Mouse (Mus musculus): ENCODE measurements around the gene Ptgis. TPM values are rescaled to one million over a fixed set of nuclear protein-coding genes. Genes with fewer than 3 reads are reported as not detected.

The Ptgis gene
- polyA plus RNA-seq, 1 experiment, result not detected

GRCm38 (mm10) chr2:167265021-167265420, 24.6 kb upstream of the Ptgis start:
- Histone ChIP-seq H3K9me3 (peaks cover 12% of the 10 kb centered on the region), H3K36me3 (replicated peaks; ENCODE audit: low read length) (no peaks in the 10 kb centered on the region), H3K27me3 (replicated peaks) (peaks cover 26% of the 10 kb centered on the region), H3K4me3 (replicated peaks) (no peak overlapping the region), H3K4me1 (0 out of 2 replicates have a peak, but pooled peaks cover 6% of the 10 kb centered on the region)
- TF ChIP-seq GATA1 (IDR thresholded peaks at IDR 0.05; ENCODE audit: borderline replicate concordance, low read length) (no peak), FLI1 (IDR thresholded peaks at IDR 0.05; ENCODE audit: low read length) (no peak)

GRCm38 (mm10) chr2:167263931-167264330, 23.5 kb upstream of the Ptgis start:
- Histone ChIP-seq H3K36me3 (replicated peaks; ENCODE audit: low read length) (no peaks in the 10 kb centered on the region), H3K9me3 (peaks cover 8% of the 10 kb centered on the region), H3K4me3 (replicated peaks) (no peak overlapping the region), H3K27me3 (replicated peaks) (peaks cover 26% of the 10 kb centered on the region), H3K4me1 (0 out of 2 replicates have a peak, but pooled peaks cover 6% of the 10 kb centered on the region)
- no peak for TF ChIP-seq FLI1 (IDR thresholded peaks at IDR 0.05; ENCODE audit: low read length)
- no peak for TF ChIP-seq GATA1 (IDR thresholded peaks at IDR 0.05; ENCODE audit: borderline replicate concordance, low read length)

DNA sequence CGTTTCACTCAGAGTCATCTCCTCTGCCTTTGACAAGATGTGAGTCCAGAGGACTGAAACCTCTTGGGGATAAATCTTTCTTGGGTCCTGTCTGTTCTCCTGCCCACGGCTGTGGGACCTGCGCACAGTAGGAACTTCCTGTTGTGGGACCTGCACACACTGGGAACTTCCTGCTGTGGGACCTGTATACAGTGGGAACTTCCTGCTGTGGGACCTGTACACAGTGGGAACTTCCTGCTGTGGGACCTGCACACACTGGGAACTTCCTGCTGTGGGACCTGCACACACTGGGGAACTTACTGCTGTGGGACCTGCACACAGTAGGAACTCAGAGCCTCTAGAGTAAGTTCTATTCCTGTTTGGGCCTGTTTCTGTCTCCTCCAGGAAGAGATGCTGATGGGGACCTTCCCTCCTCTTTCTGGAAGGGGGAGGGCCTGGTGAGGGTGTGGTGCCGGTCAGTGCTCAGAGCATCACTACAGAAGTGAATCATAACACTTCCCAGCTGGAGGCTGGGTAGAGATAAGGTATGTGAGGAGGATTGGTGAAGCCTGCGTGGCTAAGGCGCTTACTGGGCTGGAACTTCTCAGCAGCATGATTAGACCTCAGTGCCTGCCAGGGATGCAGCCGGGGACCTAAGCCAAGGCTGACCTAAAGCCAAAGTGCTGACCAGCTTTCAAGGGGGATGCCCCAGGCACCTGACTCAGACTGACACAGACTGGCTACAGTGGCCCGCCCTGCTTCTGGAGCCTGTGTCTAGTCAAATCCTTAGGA, 22.8 kb upstream of the Ptgis start:
- H3K9me3 ChIP-seq, result peaks cover 8% of the 10 kb centered on the region
- peaks cover 21% of the 10 kb centered on the region for H3K27me3 ChIP-seq (replicated peaks)
- H3K36me3 ChIP-seq (replicated peaks; ENCODE audit: low read length), result no peaks in the 10 kb centered on the region
- TF ChIP-seq GATA1 (IDR thresholded peaks at IDR 0.05; ENCODE audit: borderline replicate concordance, low read length), result no peak
- TF ChIP-seq FLI1 (IDR thresholded peaks at IDR 0.05; ENCODE audit: low read length), result no peak
- H3K4me3 ChIP-seq (replicated peaks), result no peak overlapping the region
- 0 out of 2 replicates have a peak, but pooled peaks cover 6% of the 10 kb centered on the region for H3K4me1 ChIP-seq

- TF ChIP-seq FLI1 (IDR thresholded peaks at IDR 0.05; ENCODE audit: low read length) (no peak), GATA1 (IDR thresholded peaks at IDR 0.05; ENCODE audit: borderline replicate concordance, low read length) (no peak)
- H3K9me3 ChIP-seq, result peaks cover 8% of the 10 kb centered on the region
- no peaks in the 10 kb centered on the region for H3K36me3 ChIP-seq (replicated peaks; ENCODE audit: low read length)
- peaks cover 19% of the 10 kb centered on the region for H3K27me3 ChIP-seq (replicated peaks)
- 0 out of 2 replicates have a peak, but pooled peaks cover 6% of the 10 kb centered on the region for H3K4me1 ChIP-seq
- no peak overlapping the region for H3K4me3 ChIP-seq (replicated peaks)
Measured at GRCm38 (mm10) chr2:167262433-167262832, 22.0 kb upstream of the Ptgis start.

GRCm38 (mm10) chr2:167261106-167261505, 20.7 kb upstream of the Ptgis start:
- peaks cover 19% of the 10 kb centered on the region for H3K27me3 ChIP-seq (replicated peaks)

DNA sequence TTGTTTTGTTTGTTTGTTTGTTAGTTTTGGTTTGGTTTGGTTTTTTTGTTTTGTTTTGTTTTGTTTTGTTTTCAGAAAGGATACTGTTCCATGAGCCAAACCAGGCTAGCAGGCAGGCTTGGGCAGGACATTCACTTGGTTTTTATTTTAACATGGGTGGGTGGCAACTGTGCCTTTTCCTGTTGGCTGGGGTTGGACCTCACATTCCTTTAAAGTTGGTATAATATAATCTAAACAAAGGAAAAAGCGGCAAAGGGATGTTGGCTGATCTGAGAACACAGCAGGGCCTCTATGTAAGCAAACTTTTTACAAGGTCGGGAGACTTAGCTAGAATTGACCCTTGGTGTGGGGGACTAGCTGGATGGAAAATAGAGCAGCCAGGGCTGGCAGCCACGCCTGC, 17.4 kb upstream of the Ptgis start:
- Histone ChIP-seq H3K27me3 (replicated peaks) (peaks cover 18% of the 10 kb centered on the region), H3K36me3 (replicated peaks; ENCODE audit: low read length) (no peaks in the 10 kb centered on the region), H3K4me3 (replicated peaks) (no peak overlapping the region), H3K9me3 (peaks cover 4% of the 10 kb centered on the region), H3K4me1 (peaks cover 13% of the 10 kb centered on the region)
- TF ChIP-seq FLI1 (IDR thresholded peaks at IDR 0.05; ENCODE audit: low read length), result no peak
- no peak for TF ChIP-seq GATA1 (IDR thresholded peaks at IDR 0.05; ENCODE audit: borderline replicate concordance, low read length)

More at GRCm38 (mm10) chr2:167261106-167261505, 20.7 kb upstream of the Ptgis start:
- H3K4me3 ChIP-seq (replicated peaks), result no peak overlapping the region
- TF ChIP-seq GATA1 (IDR thresholded peaks at IDR 0.05; ENCODE audit: borderline replicate concordance, low read length), result no peak
- TF ChIP-seq FLI1 (IDR thresholded peaks at IDR 0.05; ENCODE audit: low read length), result no peak
- H3K9me3 ChIP-seq, result peaks cover 8% of the 10 kb centered on the region
- peaks cover 11% of the 10 kb centered on the region; the same call in 1 of the 2 replicates for H3K4me1 ChIP-seq
- H3K36me3 ChIP-seq (replicated peaks; ENCODE audit: low read length), result no peaks in the 10 kb centered on the region

DNA sequence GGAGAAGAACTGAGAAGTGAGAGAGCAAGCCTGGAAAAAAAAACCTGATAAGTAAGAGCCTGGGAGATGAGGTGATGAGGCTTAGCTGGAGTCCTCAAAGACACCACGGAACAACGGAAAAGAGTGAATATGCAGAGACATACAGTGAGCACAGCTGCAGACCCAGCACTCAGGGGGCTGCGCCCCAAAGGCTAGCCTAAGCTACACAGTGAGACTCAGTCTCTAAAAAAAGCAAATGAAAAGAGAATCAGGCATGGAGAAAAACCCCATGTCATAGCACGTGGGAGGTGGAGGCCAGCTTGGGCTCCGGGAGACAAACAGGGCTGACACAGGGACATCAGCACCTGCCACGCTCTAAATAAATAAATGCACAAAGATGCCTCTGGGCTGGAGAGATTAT, 14.4 kb upstream of the Ptgis start:
- Histone ChIP-seq H3K9me3 (peaks cover 4% of the 10 kb centered on the region), H3K36me3 (replicated peaks; ENCODE audit: low read length) (no peaks in the 10 kb centered on the region), H3K4me3 (replicated peaks) (no peak overlapping the region), H3K4me1 (peaks cover 9% of the 10 kb centered on the region), H3K27me3 (replicated peaks) (peaks cover 34% of the 10 kb centered on the region)
- no peak for TF ChIP-seq GATA1 (IDR thresholded peaks at IDR 0.05; ENCODE audit: borderline replicate concordance, low read length)
- TF ChIP-seq FLI1 (IDR thresholded peaks at IDR 0.05; ENCODE audit: low read length), result no peak

DNA sequence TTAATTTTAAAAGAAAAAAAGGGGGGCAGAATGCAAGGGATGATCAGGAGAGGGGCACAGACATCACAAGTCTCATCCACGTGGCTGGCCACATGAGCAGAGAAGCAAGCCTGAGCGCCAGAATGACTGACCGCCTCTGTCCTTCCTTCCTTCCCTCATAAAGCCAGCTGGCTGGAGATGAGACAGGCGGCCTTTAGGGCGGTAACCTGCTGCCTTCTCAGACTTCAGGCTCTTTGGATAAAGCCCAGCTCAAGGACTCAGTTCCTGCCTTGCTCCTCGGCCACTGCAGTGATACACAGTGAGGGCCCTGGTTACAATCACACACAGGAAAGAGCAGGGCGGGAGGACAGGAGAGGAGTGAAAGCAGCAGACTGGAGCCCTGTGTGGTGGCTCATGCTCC, 13.8 kb upstream of the Ptgis start:
- Histone ChIP-seq H3K36me3 (replicated peaks; ENCODE audit: low read length) (no peaks in the 10 kb centered on the region), H3K9me3 (peaks cover 4% of the 10 kb centered on the region), H3K4me1 (peaks cover 9% of the 10 kb centered on the region), H3K27me3 (replicated peaks) (peaks cover 39% of the 10 kb centered on the region), H3K4me3 (replicated peaks) (no peak overlapping the region)
- TF ChIP-seq GATA1 (IDR thresholded peaks at IDR 0.05; ENCODE audit: borderline replicate concordance, low read length) (no peak), FLI1 (IDR thresholded peaks at IDR 0.05; ENCODE audit: low read length) (no peak)

- no peak overlapping the region for H3K4me3 ChIP-seq (replicated peaks)
- no peaks in the 10 kb centered on the region for H3K36me3 ChIP-seq (replicated peaks; ENCODE audit: low read length)
- TF ChIP-seq FLI1 (IDR thresholded peaks at IDR 0.05; ENCODE audit: low read length) (no peak), GATA1 (IDR thresholded peaks at IDR 0.05; ENCODE audit: borderline replicate concordance, low read length) (no peak)
- peaks cover 42% of the 10 kb centered on the region for H3K27me3 ChIP-seq (replicated peaks)
- peaks cover 4% of the 10 kb centered on the region for H3K9me3 ChIP-seq
- H3K4me1 ChIP-seq, result peaks cover 9% of the 10 kb centered on the region
Measured at GRCm38 (mm10) chr2:167253476-167253875, 13.1 kb upstream of the Ptgis start.

DNA sequence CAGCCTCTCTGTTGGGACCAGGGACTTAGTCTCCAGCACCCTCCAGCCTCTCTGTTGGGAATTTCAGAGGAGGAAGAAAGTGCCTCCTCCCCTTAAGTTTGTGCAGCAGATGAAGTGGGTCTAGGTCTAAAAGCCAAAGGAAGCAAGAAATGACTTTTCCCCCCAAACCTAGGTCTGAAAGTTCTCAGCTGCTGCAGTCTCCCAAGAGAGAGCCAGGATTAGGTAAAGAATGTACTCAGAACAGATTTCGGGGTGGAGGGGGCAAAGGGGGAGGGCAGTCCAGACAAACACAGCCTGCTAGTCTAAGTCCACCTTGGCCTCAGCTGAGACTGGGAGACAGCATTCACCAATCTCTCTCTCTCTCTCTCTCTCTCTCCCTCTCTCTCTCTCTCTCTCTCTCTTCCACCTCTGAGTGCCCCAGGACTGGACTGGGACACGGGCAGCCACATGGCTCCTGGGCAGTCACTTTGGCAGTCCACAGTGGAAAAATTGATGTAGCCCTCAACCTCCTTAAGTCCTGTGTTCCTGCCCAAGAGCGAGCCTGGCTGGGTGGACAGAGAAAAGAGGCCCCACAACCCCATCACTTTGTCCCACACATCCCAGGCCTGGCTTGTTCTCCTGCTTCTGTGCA, 11.8 kb upstream of the Ptgis start:
- no peaks in the 10 kb centered on the region for H3K36me3 ChIP-seq (replicated peaks; ENCODE audit: low read length)
- H3K4me1 ChIP-seq, result peaks cover 7% of the 10 kb centered on the region
- TF ChIP-seq GATA1 (IDR thresholded peaks at IDR 0.05; ENCODE audit: borderline replicate concordance, low read length), result no peak
- TF ChIP-seq FLI1 (IDR thresholded peaks at IDR 0.05; ENCODE audit: low read length), result no peak
- H3K27me3 ChIP-seq (replicated peaks), result peaks cover 51% of the 10 kb centered on the region
- H3K9me3 ChIP-seq, result peaks cover 4% of the 10 kb centered on the region
- no peak overlapping the region for H3K4me3 ChIP-seq (replicated peaks)

Measured in megakaryocyte, embryonic 14.5 days (primary cell).